Mouse (Mus musculus) adrenal gland, adult 8-10 months (tissue): Measurements from ENCODE around the gene Ulk4. TPM values are rescaled to one million over a fixed set of nuclear protein-coding genes. Genes with fewer than 3 reads are reported as not detected.

Experiments used
- DNase-seq: peaks from one replicate; pipeline ENCODE4 v3.0.0; 2022
- total RNA-seq, 4 experiments: library from RNA; stranded (reverse); gene quantifications; 2 replicates each; pipeline ENCODE4 v1.2.4; 2022

Gene Ulk4
- total RNA-seq, 4 experiments from 2014 or later: 1.7 to 4.8 (median 2.6) TPM

DNA sequence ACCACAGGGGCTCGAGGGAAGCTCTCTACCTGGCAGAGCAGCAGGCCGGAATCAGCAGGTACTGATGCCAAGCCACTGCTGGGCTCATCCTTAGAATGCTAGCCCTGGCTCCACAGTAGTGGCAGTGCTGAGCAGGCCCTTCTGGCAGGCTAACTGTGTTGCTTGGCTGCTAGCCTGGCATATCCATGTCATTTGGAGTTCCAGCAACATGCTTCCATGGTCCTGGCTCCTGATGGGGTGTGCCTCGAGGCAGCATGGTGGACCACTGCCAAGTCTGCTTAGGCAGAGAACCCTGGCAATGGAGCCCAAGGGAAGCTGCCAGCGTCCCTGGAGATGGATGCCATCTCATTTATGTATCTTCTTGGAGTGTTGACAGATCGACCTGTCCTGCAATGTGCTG, 169.4 kb downstream of the Ulk4 start:
- DNase-seq: no peak

DNA sequence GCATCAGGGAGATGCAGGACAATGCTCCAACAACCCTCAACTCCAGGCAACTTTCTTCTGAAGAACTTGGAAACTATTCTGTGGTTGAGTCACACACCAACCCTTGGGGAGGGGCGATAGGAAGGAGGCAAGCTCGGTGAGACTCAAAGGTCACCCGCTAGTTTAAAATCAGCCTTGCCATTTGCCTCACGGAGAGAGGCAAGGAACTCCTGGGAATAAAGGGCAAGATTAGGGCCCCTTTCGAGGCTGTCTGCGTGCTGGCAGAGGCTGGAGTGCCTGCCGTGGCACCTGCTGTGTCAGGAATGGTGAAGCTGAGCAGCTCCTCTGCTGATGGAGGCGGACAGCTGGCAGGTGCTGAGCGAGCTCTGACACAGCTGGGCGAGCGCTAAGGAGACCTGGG, 169.9 kb downstream of the Ulk4 start:
- DNase-seq: no peak

DNA sequence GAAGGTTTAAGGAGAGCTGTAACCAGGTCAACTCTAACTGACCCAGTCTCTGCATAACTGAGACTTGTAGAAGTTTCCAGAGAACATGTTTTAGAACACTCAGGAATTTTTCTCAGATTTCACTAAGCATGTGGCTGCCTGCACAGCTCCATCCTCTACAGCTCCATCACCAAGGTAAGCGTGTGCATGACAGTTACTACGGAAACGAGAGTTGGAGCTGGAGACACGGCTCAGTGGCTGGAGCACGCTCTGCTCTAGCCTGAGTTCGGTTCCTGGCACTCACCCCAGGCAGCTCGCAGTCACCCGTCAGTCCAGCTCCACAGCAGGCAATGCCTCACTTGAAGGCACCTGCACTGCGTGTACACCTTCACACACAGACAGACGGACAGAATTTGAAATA, 175.5 kb downstream of the Ulk4 start:
- DNase-seq: no peak

DNA sequence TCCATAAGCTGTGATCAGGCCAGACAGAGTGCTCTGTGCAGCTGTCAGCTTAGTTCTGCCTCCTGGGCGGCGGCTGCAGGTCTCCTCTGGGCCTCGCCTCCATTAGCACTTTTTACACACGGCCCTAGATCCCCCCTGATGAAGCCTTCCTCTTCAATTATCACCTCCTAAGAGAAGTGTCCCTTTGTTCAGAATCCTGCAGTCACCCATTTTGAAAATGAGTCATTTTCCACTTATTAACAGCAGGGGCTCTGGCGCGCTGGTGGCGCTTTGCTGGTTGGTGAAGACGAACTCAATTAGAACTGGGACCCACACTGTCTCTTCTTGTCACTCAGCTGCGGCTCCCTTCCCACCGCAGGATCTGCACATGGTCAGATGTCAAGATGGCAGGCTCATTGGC, 177.5 kb downstream of the Ulk4 start:
- no peak for DNase-seq

DNA sequence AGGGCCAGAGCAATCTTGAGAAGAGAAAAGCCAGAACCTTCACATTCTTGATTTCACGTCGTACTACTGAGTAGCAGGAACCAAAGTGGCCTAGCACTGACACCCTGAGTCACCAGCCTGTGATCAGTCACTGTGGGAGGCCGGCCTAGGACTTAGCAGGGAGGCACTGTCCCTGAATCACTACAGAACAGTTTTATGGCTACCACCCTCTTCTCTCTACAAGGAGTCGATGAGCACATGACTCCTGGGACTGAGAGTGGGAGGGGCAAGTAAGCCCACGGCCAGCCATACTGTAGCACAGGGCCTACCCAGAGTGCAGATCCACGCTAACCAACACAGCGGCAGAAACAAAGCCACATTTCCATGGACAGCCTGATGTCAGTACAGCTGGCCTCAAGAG, 183.2 kb downstream of the Ulk4 start:
- DNase-seq: no peak

DNA sequence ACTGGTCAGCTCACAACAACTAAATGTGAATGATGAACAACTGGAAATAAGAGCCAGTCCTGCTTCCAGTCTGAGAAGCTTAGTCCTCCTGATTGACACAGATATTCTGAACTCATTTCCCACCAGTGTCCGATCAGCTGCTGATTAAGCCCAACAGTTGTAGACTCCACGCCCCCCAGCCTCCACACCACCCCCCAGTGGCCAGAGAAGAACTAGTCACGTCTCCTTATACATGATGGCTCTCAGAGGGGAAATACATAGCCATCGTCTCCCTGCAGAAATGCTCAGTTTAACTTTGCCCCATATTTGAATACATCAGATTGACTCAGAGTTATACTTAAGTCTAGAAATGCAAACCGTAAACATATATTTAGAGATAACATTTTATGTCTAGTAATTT, 184.4 kb downstream of the Ulk4 start:
- DNase-seq: no peak

DNA sequence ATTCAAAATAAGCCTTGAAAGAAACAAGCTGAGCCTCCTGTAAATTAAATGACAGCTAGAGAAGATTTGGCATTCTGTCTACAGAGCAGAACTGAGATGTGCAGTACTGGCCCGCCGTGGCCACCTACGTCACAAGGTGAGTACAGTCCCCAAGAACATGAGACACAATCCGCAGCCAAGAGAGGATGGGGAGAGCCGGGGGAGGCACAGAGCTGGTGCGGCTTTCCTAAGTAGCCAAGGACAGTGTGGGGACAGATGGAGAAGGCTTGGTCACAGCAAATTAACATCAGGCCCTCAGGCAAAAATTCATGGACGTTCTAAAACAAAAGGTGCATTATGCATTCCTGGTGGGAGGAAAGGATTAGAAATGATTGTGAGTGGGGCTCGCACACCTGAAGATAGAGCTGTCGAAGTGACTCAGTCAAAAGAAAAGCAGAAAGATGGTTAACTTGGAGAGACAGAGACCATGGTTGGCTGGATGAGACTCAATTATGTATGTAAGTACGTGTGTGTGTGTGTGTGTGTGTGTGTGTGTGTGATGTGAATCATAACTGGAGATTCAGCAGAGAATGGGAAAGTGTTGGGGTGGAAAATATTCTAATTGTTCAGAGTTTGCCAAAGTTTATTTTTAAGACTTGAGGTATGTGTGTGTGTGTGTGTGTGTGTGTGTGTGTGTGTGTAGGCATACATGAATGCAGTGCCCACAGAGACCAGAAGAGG, 185.8 kb downstream of the Ulk4 start:
- no peak for DNase-seq

DNA sequence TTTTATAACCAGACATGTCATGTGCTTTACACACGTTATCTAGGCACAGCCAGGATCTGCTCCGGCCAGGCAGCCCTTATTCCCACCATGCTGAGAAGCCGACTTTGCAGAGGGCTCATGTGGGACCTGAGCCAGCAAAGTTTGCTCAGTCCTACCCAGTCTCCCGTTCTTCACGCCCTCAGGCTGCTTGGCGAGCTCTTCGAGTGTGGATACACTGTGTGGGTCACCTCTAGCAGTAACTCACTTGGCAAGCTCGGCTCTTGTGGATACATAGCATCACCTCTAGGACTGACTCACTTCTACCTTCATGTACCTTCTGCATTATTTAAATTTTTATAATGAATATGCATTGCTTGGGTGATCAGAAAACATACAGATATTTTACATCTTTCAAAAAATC, 189.3 kb downstream of the Ulk4 start:
- no peak for DNase-seq

DNA sequence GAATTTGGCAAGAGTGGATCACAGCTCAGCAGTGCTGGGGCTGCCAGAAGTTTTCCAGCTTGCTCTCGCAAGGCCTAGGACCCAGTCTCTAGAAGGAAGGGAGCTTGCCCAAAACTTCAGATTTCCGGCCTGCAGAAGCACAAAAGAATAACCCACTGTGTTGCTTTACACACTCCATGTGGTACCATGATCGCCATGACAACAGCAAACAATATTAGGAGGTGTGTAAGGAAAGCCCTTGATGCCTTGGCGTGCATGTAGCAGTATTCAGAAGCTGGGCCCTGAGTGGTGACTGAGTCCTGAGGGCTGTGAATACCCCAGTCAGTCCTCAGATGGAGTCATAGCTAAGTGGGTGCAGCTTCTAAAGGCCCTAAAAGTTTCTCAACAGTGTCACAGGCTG, 192.8 kb downstream of the Ulk4 start:
- no peak for DNase-seq

DNA sequence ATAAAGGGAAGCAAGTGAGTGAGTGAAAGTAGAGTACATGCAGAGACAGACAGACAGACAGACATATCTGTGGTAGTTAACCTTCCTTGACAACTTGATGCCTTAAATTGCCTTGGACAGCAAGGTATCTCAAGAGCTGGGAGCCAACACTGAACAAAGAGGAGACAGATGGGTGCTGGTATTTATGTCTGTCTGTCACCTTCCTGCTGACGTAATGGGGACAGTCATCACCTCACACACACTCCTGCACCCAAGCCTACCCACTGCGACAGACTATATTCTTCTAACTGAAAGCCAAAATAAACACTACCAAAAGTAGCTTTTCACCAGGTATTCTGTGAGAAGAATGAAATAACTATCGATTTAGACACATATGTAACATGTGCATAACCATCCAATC, 196.2 kb downstream of the Ulk4 start:
- no peak for DNase-seq

DNA sequence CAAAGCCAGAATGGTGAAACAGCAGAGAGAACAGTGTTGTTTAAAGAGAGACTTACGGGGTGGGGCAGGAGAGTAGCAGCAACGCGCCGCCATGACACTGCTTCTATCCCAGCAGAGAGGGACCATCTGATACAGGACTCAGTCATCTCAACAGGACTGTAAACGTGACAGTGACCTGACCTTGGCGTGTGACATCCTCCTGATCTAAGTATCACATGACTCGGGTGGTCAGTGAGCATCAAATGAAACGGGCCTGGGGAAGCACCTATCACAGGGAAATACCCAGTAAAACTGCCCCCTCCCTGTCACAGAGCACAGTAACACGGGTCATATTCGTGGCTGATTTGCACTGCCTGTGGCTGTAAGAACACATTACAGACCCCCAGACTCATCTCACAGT, 196.6 kb downstream of the Ulk4 start:
- no peak for DNase-seq

DNA sequence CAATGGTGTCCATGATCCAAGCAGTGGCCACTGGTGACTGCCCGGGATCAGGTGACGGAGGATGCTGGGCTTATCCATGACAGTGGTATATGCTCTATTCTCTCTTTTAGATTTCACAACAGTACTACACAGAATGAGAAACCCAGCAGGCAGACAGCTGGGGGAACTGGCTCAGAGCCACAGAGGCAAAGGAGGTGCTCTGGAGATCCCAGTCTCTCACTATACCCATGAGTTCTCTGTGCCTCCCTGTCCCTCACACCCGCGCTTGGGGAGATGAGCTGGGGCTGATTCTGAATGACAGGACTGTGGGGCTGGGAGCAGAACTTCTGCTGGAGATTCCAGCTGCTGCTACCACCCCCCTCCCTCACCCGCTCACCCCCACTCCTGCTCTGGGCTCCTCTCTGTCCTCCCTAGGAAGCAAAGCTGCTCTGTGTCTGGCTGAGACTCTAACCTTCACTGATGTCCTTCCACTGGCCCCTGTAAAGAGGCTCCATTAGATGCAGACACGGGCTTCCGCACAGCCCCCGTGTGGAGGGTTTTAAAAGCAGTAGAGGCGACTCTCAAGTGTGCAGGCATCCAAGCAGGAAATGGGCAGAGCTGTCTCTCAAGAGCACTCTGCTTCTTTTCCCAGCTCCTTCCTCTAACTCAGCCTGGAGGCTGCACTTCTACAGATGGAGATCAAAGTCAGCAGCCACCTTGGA, 197.5 kb downstream of the Ulk4 start:
- DNase-seq: no peak

DNA sequence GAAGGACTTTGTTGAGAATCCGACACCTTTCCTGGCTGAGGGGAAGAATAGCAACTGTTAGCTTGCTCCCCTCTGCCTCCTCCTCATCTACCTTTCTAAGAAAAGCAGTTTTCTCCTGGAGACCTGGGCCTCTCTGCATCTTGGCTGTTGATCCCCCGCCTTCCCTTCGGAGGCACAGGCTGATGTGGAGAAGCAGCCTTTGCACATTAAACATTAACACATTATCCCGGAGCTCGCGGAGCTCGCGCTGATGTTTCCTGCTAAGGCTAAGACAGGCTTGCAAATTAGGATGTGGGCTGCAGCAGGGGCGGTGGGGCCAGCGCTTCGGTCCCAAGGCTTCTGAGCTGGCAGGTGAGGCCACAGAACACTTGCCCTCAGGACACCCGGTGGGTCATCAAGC, 200.7 kb downstream of the Ulk4 start:
- no peak for DNase-seq

DNA sequence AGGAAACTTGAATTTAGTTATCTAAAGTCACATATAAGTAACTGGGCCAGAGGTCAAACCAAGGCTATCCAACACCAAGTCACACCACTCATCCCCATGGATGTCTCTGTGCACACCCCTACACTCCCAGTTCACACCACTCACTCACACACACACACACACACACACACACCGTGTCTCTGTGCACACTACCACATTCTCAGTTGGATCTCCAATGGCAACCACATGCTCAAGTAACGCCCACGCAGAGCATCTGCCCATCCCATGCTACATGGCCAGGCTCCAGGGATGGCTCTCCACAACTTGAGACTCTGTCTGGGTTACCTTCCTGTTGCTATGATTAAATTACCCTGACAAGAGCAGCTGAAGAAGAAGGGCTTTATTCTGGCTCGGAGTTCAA, 201.8 kb downstream of the Ulk4 start:
- no peak for DNase-seq

DNA sequence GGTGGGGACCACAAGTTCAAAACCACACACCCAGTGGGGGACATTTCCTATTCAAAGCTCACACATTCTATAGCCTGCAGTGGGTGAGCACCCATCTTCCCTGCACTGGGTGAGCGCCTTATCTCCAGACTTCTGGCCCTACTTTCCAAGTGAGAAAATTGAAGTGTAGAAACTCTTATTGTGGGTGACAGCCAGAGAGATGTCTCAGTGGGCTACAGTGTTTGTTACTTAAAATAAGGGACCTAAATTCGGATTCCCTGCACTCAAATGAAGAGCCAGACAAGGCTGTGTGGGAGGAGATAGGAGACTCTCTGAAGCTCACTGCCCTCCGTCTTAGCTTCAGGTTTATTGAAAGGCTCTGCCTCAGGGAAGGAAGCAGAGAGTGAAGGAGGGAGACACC, 202.3 kb downstream of the Ulk4 start:
- DNase-seq: no peak

DNA sequence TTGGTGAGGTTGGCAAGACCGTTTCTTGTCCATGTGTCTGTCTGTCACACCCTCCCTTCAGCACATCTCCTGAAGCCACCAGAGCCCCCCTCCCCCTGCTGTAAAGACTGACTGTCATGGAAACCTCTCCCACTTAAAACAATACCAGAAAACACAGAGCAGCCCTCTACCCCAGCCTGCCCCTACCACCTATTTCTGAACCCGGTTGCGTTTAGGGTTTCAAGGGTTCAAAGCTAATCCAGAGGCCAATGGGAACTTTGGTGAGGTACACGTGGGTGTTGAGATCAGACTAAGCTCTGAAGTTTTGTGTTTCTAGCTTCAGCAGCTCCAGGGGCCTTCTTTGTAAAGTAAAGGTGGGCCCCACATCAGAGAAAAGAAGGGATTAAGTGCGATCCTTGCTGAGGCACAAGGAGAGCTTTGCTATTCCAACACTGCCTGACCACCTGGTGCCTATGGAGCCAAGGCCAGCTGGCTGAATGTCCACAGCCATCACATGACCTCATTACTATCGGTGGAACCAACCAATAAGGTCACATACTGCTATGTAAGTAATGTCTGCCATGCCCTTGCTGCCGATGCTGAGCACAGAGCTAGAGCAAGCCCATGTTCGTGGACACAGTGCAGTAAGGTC, 204.8 kb downstream of the Ulk4 start:
- no peak for DNase-seq

DNA sequence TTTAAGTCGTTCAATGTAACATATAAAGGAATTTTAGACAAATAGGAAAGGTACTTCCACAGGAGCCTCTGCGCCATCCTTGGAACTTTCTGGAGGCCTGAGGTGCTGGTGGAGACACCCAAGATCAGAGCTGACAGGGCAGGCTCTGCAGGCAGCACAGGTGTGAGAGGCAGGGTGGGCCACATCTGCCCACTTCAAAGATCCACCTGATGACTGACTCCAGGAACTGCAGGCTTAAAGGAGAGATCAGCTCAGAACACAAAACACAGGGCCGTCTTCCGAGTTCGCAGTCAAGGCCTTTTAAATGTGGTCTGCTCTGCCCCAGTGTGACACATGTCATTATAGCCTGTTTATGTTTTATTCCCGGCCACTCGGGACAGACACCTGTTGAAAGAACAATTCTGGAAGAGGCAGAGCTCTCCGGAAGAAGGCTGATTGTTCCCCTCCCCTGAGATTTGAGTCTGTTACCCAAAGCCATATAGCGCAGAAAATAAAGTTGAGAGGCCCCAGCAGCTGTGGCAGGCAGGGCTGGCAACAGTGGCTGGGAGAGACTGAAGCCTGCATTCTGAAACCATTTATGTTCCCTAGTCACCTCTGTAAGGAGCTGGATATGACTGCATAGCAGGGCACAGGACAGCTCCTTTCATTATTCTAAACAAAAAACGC, 205.4 kb downstream of the Ulk4 start:
- DNase-seq: no peak

DNA sequence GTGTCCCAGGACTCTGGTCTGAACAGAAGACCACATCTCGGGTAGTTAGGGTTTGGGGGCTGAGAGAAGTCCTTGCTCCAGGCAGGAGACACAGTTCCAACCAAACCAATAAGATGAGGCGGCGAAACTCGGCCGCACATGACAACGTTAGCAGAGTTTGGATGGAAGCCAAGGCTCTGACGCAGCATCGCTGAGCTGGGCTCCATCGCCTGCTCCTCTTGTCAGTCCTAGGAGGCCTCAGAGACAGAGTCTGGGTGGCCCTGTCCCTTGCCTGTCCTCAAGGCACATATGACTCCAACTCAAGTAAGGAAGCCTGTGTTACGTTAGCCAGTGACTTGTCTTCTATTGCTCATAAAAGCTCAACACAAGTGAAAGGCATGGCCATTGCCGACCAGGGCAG, 205.9 kb downstream of the Ulk4 start:
- DNase-seq: peak; percentile 42

DNA sequence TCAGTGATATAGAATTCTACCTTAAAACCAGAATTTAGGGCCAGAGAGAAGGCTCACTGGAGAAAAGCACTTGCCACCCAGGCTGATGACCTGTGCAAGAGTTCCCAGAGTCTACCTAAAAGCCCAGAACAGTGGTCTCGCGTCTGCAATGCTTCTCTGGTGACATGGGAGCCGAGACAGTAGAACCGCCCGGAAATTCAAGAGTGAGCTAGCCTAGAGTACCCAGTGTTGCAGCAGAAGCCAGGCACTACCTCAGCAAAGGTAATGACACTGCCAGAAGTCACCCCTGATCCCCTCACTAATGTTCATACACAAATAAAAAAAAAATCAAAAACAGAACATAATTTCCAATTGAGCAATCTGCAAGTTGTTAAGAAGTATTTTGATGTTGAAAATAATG, 208.9 kb downstream of the Ulk4 start:
- no peak for DNase-seq

DNA sequence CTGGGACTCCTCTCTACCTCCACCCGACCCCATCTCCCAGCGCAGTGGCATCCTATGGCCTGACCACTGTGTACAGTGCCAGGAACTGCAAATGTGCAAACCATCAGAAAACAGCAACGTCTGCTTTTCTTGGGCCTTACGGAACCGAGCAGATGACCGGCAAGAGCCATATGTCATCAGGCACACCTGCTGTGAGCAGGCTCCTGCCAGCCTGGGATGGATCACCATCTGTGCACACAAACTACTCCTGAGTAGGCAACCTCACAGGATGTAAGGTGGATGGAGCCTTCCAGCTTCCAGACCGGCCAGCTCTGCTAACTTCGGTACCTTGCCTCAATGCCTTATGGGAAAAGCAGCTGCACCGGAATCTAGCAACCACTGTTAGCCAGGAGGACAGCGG, 210.0 kb downstream of the Ulk4 start:
- DNase-seq: no peak

DNA sequence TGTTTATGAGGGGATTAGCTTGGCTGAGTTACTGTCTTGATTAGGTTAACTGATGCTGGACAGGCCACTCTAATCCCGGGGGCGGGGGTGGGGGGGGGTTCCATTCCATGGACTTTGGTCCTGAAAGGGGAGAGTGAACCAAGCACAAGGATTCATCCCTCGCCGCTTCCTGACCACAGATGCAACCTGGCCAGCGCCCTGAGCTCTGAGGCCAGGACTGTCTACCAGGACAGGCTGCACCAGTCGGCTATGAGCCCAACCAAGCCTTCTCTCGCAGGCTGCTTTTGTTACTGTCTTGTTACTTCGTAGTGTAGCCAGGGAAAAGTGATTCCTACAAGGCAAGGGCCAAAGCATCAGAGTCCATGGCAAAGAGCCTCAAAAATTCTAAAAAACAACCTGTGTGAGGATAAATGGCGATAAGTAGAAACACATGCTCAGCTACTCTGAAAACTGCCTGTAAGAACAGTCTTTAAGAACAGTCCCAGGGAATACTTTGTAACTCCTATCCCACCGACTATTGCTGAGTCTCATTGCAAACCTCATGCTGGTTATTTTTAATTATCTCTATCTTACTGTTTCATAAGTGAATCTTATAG, 211.5 kb downstream of the Ulk4 start:
- DNase-seq: no peak

DNA sequence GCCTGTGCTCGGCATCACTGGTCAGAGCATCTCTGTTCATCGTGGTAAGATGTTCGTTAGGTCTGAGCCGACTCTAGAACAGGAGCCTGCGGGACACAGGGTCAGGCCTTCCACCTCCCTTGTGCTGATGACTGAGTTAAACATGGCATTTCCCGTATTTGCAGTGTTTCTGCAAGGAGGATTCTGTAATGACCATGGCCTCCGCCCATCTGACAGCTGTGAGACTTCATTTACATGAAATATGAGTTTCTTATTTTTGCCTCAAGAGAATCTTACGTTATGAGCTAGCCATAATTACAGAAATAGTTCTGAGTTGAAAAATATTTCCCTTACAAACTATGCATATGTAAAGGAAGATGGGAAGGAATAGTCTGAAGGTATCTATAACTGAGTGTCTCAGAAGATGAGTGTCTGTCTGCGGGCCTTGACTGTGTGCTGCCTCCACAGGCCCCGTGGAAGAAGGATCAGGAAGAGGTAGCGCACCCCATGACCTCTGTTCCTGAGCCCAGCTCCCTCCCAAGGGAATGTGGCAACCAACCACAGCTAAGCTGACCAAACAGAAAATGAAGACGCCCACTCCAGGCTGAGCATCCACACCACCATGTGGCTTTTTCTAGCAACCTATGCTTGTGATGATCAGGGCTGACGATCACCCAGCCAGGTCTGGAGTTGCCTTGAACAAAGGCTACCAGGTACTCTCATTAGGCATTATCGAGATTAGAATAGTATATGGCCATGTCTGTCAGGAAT, 212.2 kb downstream of the Ulk4 start:
- no peak for DNase-seq
